Mouse (Mus musculus): Measurements from ENCODE around the gene Poldip2. TPM values are rescaled to one million over a fixed set of nuclear protein-coding genes. Genes with fewer than 3 reads are reported as not detected.
"Not testable (repeated sequence)": the region's sequence is repeated elsewhere in the genome, so short reads cannot be mapped to it uniquely, and the experiment has no call there.

Gene Poldip2
- polyA plus RNA-seq, 1 experiment from 2014 or later = 189 TPM

GRCm38 (mm10) chr11:78531046-78531445 is 19.1 kb downstream of the Poldip2 start:
- no peak overlapping the region for H3K9ac ChIP-seq
- 82% methylated on average over 6 of the region's 6 CpGs for WGBS
- no peak overlapping the region; the same call in 1 of the 2 replicates for H3K27ac ChIP-seq (replicated peaks)
- ATAC-seq (ENCODE audit: low FRiP score, low read depth) = no peak
- H3K36me3 ChIP-seq = peaks cover 31% of the 10 kb centered on the region
- no peaks in the 10 kb centered on the region for H3K27me3 ChIP-seq
- peaks cover 13% of the 10 kb centered on the region for H3K4me1 ChIP-seq (replicated peaks)
- H3K9me3 ChIP-seq = no peaks in the 10 kb centered on the region
- no peak overlapping the region for H3K4me2 ChIP-seq
- no peak overlapping the region for H3K4me3 ChIP-seq

DNA sequence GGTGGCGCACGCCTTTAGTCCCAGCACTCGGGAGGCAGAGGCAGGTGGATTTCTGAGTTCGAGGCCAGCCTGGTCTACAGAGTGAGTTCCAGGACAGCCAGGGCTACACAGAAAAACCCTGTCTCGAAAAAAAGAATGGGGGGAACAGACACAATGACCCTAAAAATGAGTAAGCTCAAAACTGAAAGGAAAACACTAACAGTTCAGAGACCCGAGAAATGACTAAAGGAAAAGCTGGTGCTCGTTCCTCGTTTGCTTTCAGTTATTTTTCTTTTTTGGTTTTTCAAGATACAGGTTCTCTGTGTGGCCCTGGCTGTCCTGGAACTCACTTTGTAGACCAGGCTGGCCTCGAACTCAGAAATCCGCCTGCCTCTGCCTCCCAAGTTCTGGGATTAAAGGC is 19.5 kb downstream of the Poldip2 start:
- ATAC-seq (ENCODE audit: low FRiP score, low read depth); H3K9ac ChIP-seq; H3K27me3 ChIP-seq; H3K9me3 ChIP-seq; H3K27ac ChIP-seq (replicated peaks); H3K4me2 ChIP-seq; H3K4me3 ChIP-seq: not testable (repeated sequence)
- WGBS = 96% methylated on average over 10 of the region's 10 CpGs
- H3K4me1 ChIP-seq (replicated peaks) = peaks cover 13% of the 10 kb centered on the region
- H3K36me3 ChIP-seq = peaks cover 26% of the 10 kb centered on the region

GRCm38 (mm10) chr11:78534516-78534915 is 22.5 kb downstream of the Poldip2 start:
- 88% methylated on average over 4 of the region's 4 CpGs for WGBS
- no peak overlapping the region for H3K9ac ChIP-seq

DNA sequence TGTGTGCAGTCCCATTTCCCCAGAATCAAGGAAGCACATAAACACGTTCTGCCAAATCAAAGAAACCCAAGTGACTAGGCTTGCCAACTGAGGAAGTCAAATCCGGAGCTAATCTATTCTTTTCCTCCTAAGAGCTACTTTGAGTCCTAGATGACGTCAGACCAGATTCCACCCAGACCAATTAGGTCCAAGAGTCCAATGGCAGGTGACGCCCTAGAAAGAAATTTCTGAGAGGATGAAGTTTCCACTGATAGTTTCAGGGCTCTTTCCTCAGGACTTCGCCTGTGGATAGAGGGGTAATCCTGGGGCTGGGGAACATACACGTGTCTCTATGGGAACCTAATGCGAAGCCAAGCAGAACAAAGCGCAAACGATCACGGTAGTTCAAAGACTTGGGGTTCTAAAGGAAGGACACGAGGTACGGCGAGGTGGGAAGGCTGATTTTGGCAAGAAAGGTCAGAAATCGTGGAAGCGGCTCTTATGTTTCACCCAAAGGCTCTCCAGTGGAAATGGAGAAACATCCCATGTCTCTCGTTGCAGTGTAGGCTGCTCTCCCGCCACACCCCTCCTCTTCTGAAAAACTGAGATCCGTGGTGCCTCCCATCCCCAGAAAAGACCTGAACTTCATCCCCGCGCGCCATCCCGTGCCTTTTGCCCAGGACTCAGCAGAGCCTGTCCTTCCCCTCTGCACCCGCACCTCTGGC is 23.5 kb downstream of the Poldip2 start:
- peak overlapping the region; percentile 54 for H3K4me3 ChIP-seq
- H3K9me3 ChIP-seq = no peaks in the 10 kb centered on the region
- H3K4me2 ChIP-seq = peak overlapping the region; percentile 74
- H3K27ac ChIP-seq (replicated peaks) = peak overlapping the region; percentile 92
- H3K36me3 ChIP-seq = peaks cover 21% of the 10 kb centered on the region
- peaks cover 32% of the 10 kb centered on the region for H3K4me1 ChIP-seq (replicated peaks)
- no peak; the same call in 1 of the 2 replicates for ATAC-seq (ENCODE audit: low FRiP score, low read depth)
- peak overlapping the region; percentile 80 for H3K9ac ChIP-seq
- no peaks in the 10 kb centered on the region for H3K27me3 ChIP-seq
- under 1% methylated on average over 23 of the region's 23 CpGs for WGBS

More at GRCm38 (mm10) chr11:78534516-78534915, 22.5 kb downstream of the Poldip2 start:
- no peaks in the 10 kb centered on the region for H3K9me3 ChIP-seq
- H3K4me2 ChIP-seq = peak overlapping the region; percentile 74
- H3K27me3 ChIP-seq = no peaks in the 10 kb centered on the region
- peaks cover 11% of the 10 kb centered on the region for H3K36me3 ChIP-seq
- H3K4me3 ChIP-seq = peak overlapping the region; percentile 54
- no peak overlapping the region for H3K27ac ChIP-seq (replicated peaks)
- peaks cover 32% of the 10 kb centered on the region for H3K4me1 ChIP-seq (replicated peaks)
- ATAC-seq (ENCODE audit: low FRiP score, low read depth) = no peak

GRCm38 (mm10) chr11:78536080-78536689 is 24.2 kb downstream of the Poldip2 start, which contains the start of the genes Tnfaip1 and Ift20:
Gene Tnfaip1 (minus strand): TSS chr11:78536332.
Gene Ift20 (plus strand): TSS chr11:78536361.
- Histone ChIP-seq H3K9me3 (no peaks in the 10 kb centered on the region), H3K27ac (replicated peaks) (peak within 1 kb of the TSS; percentile 92), H3K4me3 (peak within 1 kb of the TSS; percentile 54), H3K9ac (peak within 1 kb of the TSS; percentile 80), H3K4me2 (peak within 1 kb of the TSS; percentile 74), H3K27me3 (no peaks in the 10 kb centered on the region), H3K4me1 (replicated peaks) (peaks cover 32% of the 10 kb centered on the region), H3K36me3 (peaks cover 27% of the 10 kb centered on the region)
- under 1% methylated on average over 52 of the region's 52 CpGs for WGBS
- peak; percentile 98 for ATAC-seq (ENCODE audit: low FRiP score, low read depth)

- Histone ChIP-seq H3K9me3 (no peaks in the 10 kb centered on the region), H3K27ac (replicated peaks) (peak overlapping the region; percentile 75), H3K36me3 (peaks cover 31% of the 10 kb centered on the region), H3K4me2 (peak overlapping the region; percentile 59), H3K4me3 (peak overlapping the region; percentile 54), H3K9ac (peak overlapping the region; percentile 54), H3K4me1 (replicated peaks) (peaks cover 32% of the 10 kb centered on the region), H3K27me3 (no peaks in the 10 kb centered on the region)
- no peak for ATAC-seq (ENCODE audit: low FRiP score, low read depth)
- WGBS = 4% methylated on average over 14 of the region's 14 CpGs
Measured at GRCm38 (mm10) chr11:78536690-78537084, 24.7 kb downstream of the Poldip2 start.

- no peak overlapping the region for H3K4me2 ChIP-seq
- ATAC-seq (ENCODE audit: low FRiP score, low read depth) = no peak
- H3K9ac ChIP-seq = no peak overlapping the region
- no peak overlapping the region for H3K27ac ChIP-seq (replicated peaks)
- no peaks in the 10 kb centered on the region for H3K27me3 ChIP-seq
- H3K9me3 ChIP-seq = no peaks in the 10 kb centered on the region
- 86% methylated on average over 3 of the region's 3 CpGs for WGBS
- peaks cover 19% of the 10 kb centered on the region for H3K4me1 ChIP-seq (replicated peaks)
- peaks cover 42% of the 10 kb centered on the region for H3K36me3 ChIP-seq
- H3K4me3 ChIP-seq = no peak overlapping the region
Measured at GRCm38 (mm10) chr11:78540358-78540757, 28.4 kb downstream of the Poldip2 start.

GRCm38 (mm10) chr11:78544449-78545111 is 32.6 kb downstream of the Poldip2 start:
- no peak overlapping the region for H3K9ac ChIP-seq
- peaks cover 12% of the 10 kb centered on the region for H3K4me1 ChIP-seq (replicated peaks)
- H3K36me3 ChIP-seq = peaks cover 34% of the 10 kb centered on the region
- no peaks in the 10 kb centered on the region for H3K27me3 ChIP-seq
- no peak overlapping the region for H3K27ac ChIP-seq (replicated peaks)
- 94% methylated on average over 7 of the region's 7 CpGs for WGBS
- no peak overlapping the region for H3K4me2 ChIP-seq
- no peaks in the 10 kb centered on the region for H3K9me3 ChIP-seq
- ATAC-seq (ENCODE audit: low FRiP score, low read depth) = no peak
- H3K4me3 ChIP-seq = no peak overlapping the region

DNA sequence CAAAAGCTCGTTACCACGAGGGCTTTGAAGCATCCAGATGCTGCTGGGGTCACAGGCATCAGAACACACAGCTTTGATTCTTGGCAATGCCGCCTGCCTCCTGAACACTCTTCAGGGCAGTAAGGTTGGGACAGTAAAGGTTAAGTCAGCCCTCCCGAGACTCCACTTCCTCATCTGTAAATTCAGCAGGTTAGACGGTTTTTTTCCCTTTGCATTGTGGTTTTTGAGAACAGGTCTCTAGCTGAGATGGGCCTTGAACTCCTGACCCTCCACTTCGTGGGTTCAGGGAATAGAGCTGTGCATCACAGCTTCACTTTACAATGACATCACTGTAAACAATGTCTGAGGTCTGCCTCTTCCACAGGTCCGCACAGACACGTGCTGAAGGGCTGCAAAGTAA is 33.2 kb downstream of the Poldip2 start:
- Histone ChIP-seq H3K36me3 (peaks cover 28% of the 10 kb centered on the region), H3K9ac (no peak overlapping the region), H3K4me3 (no peak overlapping the region), H3K4me1 (replicated peaks) (peaks cover 18% of the 10 kb centered on the region), H3K9me3 (no peaks in the 10 kb centered on the region), H3K4me2 (no peak overlapping the region), H3K27me3 (no peaks in the 10 kb centered on the region), H3K27ac (replicated peaks) (no peak overlapping the region)
- ATAC-seq (ENCODE audit: low FRiP score, low read depth) = no peak
- WGBS = 73% methylated on average over 8 of the region's 8 CpGs

- peaks cover 22% of the 10 kb centered on the region for H3K4me1 ChIP-seq (replicated peaks)
- no peak for ATAC-seq (ENCODE audit: low FRiP score, low read depth)
- no peaks in the 10 kb centered on the region for H3K9me3 ChIP-seq
- H3K27ac ChIP-seq (replicated peaks) = no peak overlapping the region
- H3K4me3 ChIP-seq = no peak overlapping the region
- no peak overlapping the region for H3K4me2 ChIP-seq
- H3K36me3 ChIP-seq = peaks cover 11% of the 10 kb centered on the region
- WGBS = 95% methylated on average over 2 of the region's 2 CpGs
- no peaks in the 10 kb centered on the region for H3K27me3 ChIP-seq
- no peak overlapping the region for H3K9ac ChIP-seq
Measured at GRCm38 (mm10) chr11:78547718-78548460, 35.9 kb downstream of the Poldip2 start.

- 19% methylated on average over 5 of the region's 5 CpGs for WGBS
- Histone ChIP-seq H3K27ac (replicated peaks) (no peak overlapping the region), H3K4me1 (replicated peaks) (peaks cover 22% of the 10 kb centered on the region), H3K4me2 (peak overlapping the region; percentile 87), H3K4me3 (peak overlapping the region; percentile 78), H3K27me3 (no peaks in the 10 kb centered on the region), H3K36me3 (peaks cover 4% of the 10 kb centered on the region; the same call in 1 of the 2 replicates), H3K9ac (peak overlapping the region; percentile 60; the same call in 1 of the 2 replicates), H3K9me3 (no peaks in the 10 kb centered on the region)
- ATAC-seq (ENCODE audit: low FRiP score, low read depth) = no peak
Measured at GRCm38 (mm10) chr11:78549491-78549987, 37.5 kb downstream of the Poldip2 start.
